7 mouse cellular contexts compared by ENCODE assay signal in the genomic region with DNA sequence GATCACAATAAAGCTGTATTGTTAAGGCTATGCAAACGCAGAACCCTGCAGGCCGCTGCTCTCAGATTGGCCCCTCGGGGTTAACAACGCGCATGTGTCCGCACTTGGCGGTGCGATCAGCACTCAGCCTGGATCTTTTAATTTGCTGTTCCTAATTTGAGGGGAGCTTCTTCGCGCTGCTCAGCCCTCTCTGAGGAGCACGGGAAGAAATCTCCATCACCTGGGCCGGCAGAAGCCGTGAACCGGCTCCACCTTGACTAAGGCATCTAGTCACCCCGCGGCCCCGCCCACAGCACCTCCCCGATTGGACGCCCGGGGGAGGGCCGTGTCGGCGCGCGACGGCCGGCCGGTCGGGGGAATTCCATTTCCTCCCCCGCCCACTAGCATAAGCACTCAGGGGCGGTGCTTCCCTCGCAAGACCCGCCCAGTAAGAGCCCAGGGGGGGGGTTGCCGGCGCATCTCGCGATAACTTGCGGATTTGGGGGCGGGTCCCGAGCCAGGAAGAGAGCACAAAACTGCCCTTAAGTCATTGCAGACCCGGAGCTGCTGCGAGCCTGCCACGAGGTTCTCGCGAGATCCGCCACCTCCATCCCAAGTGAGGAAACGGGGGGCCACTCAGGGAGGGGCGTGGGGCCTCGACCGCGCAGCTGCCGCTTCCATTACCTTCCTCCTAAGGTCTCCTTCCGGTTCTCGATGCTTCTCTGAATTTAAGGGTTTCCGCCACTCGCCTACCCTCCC. TPM values are rescaled to one million over a fixed set of nuclear protein-coding genes. Genes with fewer than 3 reads are reported as not detected.
A peak's percentile ranks its signal among the peaks of the same experiment; 100 is the strongest.
DNase-seq lines count a peak whose midpoint lies in the region; ATAC-seq lines count a peak whose summit lies in the region.

A gene (plus strand): TSS at position 392 of the 738 bp plus-strand sequence.

- peak within 1 kb of the TSS; percentile 95 for H3K4me2 ChIP-seq in embryonic facial prominence, embryonic 12.5 days (replicated peaks)
- H3K4me2 ChIP-seq in limb, embryonic 11.5 days (ENCODE audit: low read depth, severe bottlenecking), result peak within 1 kb of the TSS; percentile 79
- H3K4me2 ChIP-seq in midbrain, embryonic 14.5 days (ENCODE audit: low read length), result peak within 1 kb of the TSS; percentile 98

- peak; percentile 95 for ATAC-seq in embryonic facial prominence, embryonic 12.5 days (ENCODE audit: insufficient number of reproducible peaks, insufficient read depth, low FRiP score, low TSS enrichment)
- peak; percentile 96 for ATAC-seq in limb, embryonic 11.5 days (ENCODE audit: insufficient number of reproducible peaks, low FRiP score, low TSS enrichment, low read depth)
- ATAC-seq in midbrain, embryonic 14.5 days (ENCODE audit: low FRiP score, low TSS enrichment), result peak; percentile 94

- WGBS in embryonic facial prominence, embryonic 12.5 days, result under 1% methylated on average over 54 of the region's 56 CpGs
- under 1% methylated on average over 48 of the region's 56 CpGs for WGBS in limb, embryonic 11.5 days
- under 1% methylated on average over 56 of the region's 56 CpGs for WGBS in midbrain, embryonic 14.5 days

- H3K9ac ChIP-seq in embryonic facial prominence, embryonic 12.5 days, result peak within 1 kb of the TSS; percentile 97
- peak within 1 kb of the TSS; percentile 97 for H3K9ac ChIP-seq in limb, embryonic 11.5 days (ENCODE audit: low read length)
- peak within 1 kb of the TSS; percentile 92 for H3K9ac ChIP-seq in midbrain, embryonic 14.5 days (replicated peaks; ENCODE audit: low read length)

- no peaks in the 10 kb centered on the region for H3K36me3 ChIP-seq in embryonic facial prominence, embryonic 12.5 days
- no peaks in the 10 kb centered on the region for H3K36me3 ChIP-seq in limb, embryonic 11.5 days (ENCODE audit: control insufficient read depth, insufficient read depth, low read length)
- peaks cover 4% of the 10 kb centered on the region; the same call in 1 of the 2 replicates for H3K36me3 ChIP-seq in midbrain, embryonic 14.5 days (ENCODE audit: control insufficient read depth, insufficient read depth, low read length)

- peak within 1 kb of the TSS; percentile 97 for H3K4me3 ChIP-seq in embryonic facial prominence, embryonic 12.5 days
- H3K4me3 ChIP-seq in limb, embryonic 11.5 days (ENCODE audit: low read depth, low read length), result peak within 1 kb of the TSS; percentile 85
- peak within 1 kb of the TSS; percentile 67 for H3K4me3 ChIP-seq in midbrain, embryonic 14.5 days (replicated peaks; ENCODE audit: low read depth, low read length)

- no peaks in the 10 kb centered on the region for H3K27me3 ChIP-seq in embryonic facial prominence, embryonic 12.5 days
- H3K27me3 ChIP-seq in limb, embryonic 11.5 days (ENCODE audit: control insufficient read depth, insufficient read depth, low read length), result no peaks in the 10 kb centered on the region
- no peaks in the 10 kb centered on the region for H3K27me3 ChIP-seq in midbrain, embryonic 14.5 days (ENCODE audit: control insufficient read depth, insufficient read depth, low read length)

- peaks cover 14% of the 10 kb centered on the region; the same call in 1 of the 2 replicates for H3K4me1 ChIP-seq in embryonic facial prominence, embryonic 12.5 days
- H3K4me1 ChIP-seq in limb, embryonic 11.5 days (ENCODE audit: control insufficient read depth, insufficient read depth, low read length), result peaks cover 10% of the 10 kb centered on the region; the same call in 1 of the 2 replicates
- peaks cover 25% of the 10 kb centered on the region for H3K4me1 ChIP-seq in midbrain, embryonic 14.5 days (ENCODE audit: control insufficient read depth, insufficient read depth, low read length)

- peak; percentile 98 for DNase-seq in adrenal gland, postnatal 25 days
- peak; percentile 100 for DNase-seq in heart, adult 11 months
- DNase-seq in kidney, adult 18-20 months, result peak; percentile 98
- DNase-seq in limb, embryonic 11.5 days (ENCODE audit: low spot score), result peak; percentile 98
- peak; percentile 99 for DNase-seq in midbrain, embryonic 14.5 days
- DNase-seq in spleen, adult 18-20 months, result peak; percentile 97 to 99

- no peaks in the 10 kb centered on the region for H3K9me3 ChIP-seq in embryonic facial prominence, embryonic 12.5 days
- no peaks in the 10 kb centered on the region for H3K9me3 ChIP-seq in limb, embryonic 11.5 days (ENCODE audit: control insufficient read depth, low read length)
- H3K9me3 ChIP-seq in midbrain, embryonic 14.5 days (ENCODE audit: control insufficient read depth, low read length), result no peaks in the 10 kb centered on the region

- H3K27ac ChIP-seq in embryonic facial prominence, embryonic 12.5 days, result peak within 1 kb of the TSS; percentile 100
- H3K27ac ChIP-seq in limb, embryonic 11.5 days (replicated peaks; ENCODE audit: low read depth, low read length), result peak within 1 kb of the TSS; percentile 100
- peak within 1 kb of the TSS; percentile 100 for H3K27ac ChIP-seq in midbrain, embryonic 14.5 days (replicated peaks; ENCODE audit: low read depth, low read length)

RNA-seq across cellular contexts. Expression of the gene that starts here (rescaled TPM):
- total RNA-seq in adrenal gland, postnatal 25 days (2021), result 377 and 397 TPM in 2 replicates
- 469 and 505 TPM in 2 replicates for polyA plus RNA-seq in embryonic facial prominence, embryonic 12.5 days (2016; fragmentation: Nextera tagmentation; extraction: Ambion mirVana)
- 616 and 639 TPM in 2 replicates for polyA plus RNA-seq in limb, embryonic 11.5 days (2014; fragmentation: Nextera tagmentation; extraction: Ambion mirVana)
- polyA plus RNA-seq in midbrain, embryonic 14.5 days (2014; fragmentation: Nextera tagmentation; extraction: Ambion mirVana), result 337 and 443 TPM in 2 replicates

Comparison
In these comparisons a context has a peak if more than half of its experiments do, and no peak if none do; other contexts are left out.
1. Peak in every context shown above with its lines: DNase-seq, ATAC-seq, H3K4me3 ChIP-seq and H3K27ac ChIP-seq.